Mouse (Mus musculus) right cerebral cortex, postnatal 10 days (tissue): ENCODE measurements around the gene Zfp423.

ENCODE experiments used
- DNase-seq, 2 experiments: peaks; one replicate each; pipeline ENCODE4 v3.0.0; 2021; ENCODE audit warnings: low spot score in 2 of 2

Gene Zfp423

DNA sequence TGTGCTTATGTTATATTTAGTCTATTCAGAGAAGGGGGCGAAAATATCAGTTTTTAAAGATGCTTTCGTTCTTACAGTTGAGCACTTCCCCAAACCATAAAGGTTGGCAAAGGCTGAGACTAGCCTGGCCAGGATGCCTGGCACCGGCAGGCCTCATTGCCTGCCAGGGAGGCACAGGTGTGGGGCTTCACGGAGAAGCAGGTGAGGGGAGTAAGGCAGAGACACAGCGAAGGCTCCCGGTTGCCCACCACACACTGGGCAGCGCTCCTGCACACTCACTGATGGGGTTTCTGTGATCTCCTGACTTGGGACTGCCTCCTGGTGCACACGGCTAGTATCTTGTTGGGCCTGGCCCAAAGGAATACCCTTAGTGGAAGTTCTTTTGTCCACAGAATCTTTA lies 294.1 kb downstream of the Zfp423 start:
- DNase-seq = no peak

DNA sequence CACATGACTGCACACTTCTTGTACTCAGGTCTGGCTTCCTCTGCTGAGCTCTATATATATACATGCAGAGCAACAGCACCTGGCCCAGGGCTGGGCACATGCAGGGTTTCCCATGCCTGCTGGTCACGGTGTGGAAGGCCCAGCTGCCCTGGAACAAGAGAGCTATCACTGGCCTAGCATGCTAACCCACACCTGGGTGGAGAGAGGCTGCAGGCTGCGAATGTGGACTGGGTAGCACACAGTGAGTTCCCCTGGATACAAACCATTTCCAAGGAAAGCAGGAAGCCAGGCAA lies 295.2 kb downstream of the Zfp423 start:
- no peak for DNase-seq

DNA sequence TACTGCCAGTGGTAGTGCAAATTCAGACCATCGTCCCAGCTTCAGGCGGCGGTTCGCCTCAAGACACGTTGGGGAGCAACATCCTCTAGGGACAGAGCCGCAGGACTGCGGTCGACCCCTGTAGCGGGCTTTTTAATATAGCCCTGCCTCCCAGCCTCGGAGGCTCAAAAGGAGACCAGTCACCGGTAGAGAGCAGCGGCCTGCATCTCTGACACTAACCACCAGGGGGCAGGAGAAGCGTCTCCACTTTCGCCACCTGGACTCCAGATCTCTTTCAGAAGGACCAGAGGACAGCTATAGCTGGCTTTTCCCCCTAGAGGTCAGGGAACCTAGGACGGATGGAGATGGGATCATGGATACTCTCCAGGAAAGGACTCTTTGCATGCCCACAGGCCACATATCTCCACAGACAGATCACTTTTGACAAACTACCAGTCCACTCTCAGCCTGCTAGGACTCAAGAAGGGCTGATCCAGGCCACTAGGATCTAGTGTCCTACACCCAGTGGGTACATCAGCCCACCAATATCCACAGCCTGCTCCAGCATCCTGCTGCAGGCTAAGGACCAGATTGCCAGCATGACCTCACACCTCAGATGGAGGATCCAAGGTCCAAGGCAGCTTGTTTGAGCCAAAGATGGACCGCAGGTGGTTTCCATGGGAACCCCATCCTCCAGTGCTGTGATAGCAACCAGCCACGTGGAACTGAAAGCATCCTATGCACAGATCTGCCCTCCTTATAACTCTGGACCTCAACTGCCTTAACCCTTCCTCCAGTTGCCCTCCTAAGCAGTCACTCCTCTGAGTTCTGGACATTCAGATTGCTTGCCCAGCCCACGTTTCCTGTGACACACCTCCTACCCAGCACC lies 295.8 kb downstream of the Zfp423 start:
- peak; percentile 81 to 86 for DNase-seq

DNA sequence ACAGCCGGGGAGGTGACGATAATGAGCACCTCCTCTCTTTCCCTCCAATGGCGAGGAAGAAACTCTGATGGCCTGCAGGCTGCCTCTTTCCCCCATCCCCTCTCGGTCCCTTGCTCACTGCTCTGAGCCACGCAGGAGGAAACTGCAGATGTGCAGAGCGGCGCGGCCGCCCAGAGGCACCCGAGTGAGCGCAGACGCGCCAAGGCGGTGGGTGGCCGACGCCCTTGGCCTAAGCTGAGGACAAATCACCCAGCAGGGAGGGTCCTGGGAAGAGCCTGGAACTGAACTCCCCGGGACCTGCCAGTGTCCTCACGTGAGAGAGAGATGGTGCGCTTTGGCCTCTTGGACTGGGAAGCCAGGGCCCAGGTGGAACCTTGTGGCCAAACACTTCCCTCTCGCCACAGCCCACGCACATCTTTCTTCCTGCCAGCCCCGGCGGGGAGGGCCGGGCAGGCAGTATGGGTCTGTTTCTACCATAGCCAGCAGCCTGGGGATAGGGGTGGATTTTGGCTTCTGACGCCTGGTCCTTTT lies 296.5 kb downstream of the Zfp423 start:
- peak in 1 of 2 experiments; percentile 42 for DNase-seq

DNA sequence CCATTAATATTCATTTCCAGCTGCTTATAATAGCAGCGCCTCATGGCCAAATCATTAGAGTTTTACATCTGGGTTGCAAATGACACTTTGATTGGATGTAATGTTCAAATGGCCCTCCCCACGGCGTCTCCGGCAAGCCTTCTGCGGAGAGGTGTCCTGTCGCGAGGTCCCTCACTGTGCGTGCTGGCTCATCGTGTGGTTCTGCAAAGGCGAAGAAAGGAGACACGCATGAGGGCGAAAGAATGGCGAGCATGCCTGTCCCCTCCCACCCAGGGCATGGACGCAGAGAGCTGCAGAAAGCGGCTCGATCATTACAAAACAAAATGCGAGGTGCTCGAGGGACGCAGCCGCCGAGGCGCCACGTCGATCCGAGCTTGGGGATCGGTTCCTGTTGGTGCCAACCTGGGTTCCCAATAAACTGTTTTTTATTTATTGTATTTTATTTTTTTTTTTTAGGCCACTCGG lies 297.1 kb downstream of the Zfp423 start:
- DNase-seq = no peak

DNA sequence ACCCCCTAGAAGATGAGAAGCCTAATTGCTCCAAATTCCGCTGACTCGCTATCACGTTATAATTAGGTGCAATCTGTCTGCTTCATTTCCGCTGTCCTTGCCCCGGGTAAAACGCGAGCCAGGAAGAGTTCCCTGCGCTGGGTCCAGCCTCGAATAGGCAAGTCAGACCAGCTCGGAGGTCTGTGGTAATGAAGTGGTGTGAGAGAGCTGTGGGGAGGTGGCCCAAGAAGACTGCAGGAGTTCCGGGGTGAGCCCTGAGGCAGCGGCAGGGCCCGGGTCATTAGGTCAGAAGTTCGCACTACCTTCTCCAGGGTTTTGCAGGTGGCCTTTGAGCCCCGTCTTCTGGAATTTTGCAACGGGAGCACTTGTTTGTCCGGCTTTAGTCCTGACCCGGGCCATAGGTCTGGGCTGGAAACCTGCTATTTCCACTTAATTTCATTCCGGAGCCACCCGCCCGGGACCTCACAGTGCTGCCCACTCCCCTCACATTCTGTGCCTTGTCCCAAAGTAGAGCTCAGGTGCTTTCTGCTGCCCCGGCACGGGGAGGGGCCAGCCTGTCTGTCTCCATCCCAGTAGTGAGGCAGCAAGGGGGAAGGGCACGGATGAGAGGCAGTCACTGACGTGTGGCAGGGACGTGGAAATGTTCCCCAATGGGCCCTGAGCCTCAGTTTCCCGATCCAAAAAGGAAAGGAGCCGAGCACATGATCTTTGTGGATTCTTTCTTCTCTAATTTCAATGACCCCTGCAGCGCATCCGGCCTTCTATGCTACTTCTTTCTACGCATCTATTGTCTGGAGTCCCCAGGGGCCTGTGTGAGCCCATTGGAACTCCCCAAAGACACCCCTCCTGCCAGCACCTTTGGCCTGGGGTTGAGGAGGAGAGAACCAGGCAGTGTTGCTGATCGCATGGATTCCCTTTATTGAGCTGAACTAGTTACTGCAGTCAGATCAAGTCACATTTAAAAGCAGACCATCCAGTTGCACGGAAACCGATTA lies 298.2 kb downstream of the Zfp423 start:
- DNase-seq = no peak

DNA sequence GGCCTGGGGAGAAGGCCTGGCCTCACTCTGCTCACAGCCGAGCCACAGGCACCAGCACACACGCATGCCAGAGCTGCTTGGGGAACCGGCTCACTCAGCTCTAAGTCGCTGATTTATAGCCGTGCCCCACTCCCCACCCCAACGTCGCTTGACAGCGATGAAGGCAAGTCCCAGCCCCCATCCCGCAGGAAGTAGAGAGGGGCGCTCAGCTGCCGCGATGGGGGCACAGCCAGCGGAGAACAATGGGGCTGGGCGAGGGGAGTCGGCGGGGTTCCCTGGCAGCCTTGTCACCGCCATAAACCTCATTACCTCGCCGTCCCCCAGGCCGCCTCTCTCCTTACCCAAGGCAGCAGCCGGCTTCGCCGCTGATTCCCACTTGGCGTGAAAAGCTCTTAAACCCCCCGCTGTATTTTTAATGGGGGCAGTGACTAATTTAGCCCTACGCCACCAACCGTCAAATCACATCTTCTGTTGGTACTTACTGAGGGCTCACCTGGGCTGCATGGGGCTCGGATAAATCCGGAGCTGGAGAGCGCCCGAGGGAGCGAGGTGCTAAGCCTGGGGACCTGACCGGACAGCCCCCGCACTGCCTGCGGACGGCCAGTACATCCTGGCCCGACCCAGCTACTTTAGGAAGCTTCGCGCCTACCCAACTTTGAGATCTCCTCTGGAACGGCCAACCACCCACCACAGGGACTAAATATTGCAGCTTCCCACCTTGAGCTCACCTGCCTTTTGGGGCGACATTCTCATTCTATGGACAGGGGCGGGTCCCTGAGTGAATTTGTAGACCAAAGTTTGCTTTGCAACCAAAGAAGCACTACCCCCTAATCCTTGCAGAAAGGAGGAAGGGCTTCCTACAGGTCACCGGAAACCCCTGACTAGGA lies 299.1 kb downstream of the Zfp423 start:
- DNase-seq = peak in 1 of 2 experiments; percentile 32

DNA sequence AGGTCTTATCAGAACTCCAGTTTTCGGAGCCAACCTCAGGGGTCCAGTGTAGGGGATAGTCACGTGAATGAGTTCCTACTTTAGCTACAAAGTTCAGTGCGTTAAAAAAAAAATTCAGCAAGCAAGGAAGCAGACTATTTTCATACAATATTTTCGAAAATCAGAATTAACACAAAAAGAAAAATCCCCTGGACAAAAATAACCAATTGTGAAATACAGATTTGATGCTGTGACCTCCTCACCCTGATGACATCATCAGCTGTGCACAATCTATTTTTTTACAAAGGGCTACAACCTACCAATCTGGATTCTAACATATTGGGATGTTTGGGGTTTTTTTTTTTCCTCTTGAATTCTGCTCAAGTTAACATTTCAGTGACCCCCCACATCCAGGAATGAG lies 301.9 kb downstream of the Zfp423 start:
- no peak for DNase-seq

DNA sequence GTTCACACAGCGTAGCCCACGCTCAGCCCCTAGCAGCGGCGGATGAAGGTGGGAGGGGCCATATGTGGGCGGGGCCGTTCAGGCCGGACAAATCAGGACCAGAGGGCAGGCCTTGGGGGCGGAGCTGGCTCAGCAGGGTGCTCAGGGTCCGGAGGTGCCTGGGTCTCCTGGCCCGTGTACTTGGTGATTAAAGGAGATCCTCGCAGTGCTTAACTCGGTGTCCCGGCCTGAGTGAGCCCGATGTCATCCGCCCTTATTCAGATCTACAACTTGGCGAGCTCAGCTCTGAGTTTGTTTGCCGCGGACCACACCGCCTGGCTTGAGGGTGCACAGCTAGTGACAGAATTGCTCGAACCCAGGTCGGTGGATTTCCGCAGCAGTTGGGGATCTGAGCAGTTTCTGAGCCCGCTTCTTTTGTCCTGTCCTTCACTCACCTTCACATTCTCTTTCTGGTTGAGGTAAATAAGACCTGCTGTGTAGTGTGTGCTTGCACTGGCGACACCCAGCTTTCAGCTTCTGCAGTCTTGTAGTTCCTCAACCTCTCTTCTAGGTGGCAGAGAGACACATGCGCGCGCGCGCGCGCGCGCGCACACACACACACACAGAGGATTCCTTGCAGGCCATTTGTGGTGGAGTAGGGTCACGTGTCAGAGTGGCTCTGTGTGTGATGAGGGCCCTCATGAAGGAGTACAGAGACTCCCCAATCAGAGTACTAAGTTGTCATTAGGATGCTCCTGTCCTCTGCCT lies 302.7 kb downstream of the Zfp423 start:
- DNase-seq = peak; percentile 68 to 73

DNA sequence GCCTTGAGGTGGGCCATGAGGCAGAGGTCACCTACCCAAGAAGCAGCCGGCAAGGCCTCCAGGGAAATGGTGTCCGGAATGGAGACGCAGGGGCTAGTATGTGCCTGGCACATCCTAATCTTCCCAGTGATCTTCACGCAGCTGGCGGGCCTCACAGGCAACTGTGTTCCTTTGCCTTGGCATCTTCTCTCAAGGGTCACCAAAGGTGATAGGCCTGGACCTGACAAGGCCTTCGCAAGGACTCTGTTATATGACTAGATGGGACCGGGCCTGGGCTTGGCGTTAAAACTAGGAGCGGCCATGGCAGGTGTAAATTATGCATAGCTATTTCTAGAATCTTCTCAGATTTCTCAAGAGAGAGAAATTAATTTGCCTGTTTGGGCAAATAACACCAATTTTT lies 303.4 kb downstream of the Zfp423 start:
- no peak for DNase-seq

DNA sequence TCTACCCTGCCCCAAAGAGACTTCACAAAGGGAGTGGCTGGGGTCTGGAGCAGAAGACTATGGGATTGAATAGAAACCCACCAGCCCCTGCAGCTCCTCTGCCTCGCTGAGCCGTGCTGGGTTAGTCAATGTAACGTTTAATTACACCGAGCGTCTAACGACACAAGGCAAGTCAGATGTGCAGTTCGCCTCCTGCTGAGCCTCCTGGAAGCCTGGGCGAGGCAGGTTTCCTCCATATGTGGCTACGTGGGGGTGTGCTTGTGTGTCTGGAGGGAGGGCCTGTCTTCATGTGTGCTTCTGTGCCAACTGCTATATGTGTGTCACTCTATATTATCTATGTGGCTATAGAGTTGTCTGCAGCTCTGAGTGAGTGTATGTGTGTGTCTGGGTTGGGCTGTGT lies 311.6 kb downstream of the Zfp423 start:
- peak in 1 of 2 experiments; percentile 39 for DNase-seq

DNA sequence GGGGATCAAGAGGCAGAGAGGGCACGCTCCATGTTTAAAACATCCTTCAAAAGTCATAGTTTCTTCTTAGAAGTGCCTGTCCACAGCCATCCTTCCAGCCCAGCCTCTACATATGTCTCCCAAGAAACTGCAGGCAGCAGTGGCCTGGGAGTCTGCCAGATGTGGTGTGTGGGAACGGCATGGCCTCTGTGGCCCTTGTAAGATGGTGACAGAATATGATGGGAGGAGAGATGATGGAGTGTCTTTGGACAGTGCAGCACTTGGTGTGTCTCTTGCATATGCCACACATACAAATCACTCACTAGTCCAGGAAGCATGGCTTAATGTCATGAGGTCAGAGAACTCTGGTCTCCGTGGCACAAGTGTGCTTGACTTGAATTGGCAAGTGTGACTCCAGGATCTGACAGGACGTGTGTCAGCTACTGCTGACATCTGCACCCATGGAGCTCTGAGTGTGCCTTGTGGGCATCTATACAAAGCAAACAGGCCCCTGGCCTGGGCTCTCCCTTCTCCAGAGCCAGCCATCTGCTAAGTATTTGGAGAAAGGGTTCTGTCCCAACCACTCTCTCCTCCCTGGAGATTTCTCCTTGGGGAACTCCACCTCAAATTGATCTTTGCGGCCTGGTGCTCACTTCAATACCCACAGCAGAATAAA lies 313.4 kb downstream of the Zfp423 start:
- no peak for DNase-seq

DNA sequence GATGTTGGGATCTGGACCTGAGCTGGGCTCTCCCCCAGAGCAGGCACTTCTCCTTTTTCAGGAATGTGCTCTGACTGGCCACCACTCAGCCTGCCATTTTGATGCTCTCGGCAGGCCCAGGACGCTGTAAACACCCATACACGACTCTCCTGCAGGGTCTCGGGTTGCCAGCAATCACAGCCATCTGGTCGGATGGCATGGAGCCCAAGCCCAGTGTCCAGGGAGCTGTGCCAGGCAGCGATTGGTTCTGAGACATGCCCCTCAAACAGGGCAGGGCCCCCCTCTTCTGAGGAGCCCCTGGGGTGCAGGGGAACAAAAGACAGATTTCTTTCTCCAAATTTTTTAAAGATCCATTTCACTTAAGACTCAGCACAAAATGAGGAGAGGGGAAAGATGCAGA lies 314.0 kb downstream of the Zfp423 start:
- DNase-seq = peak; percentile 60 to 65

DNA sequence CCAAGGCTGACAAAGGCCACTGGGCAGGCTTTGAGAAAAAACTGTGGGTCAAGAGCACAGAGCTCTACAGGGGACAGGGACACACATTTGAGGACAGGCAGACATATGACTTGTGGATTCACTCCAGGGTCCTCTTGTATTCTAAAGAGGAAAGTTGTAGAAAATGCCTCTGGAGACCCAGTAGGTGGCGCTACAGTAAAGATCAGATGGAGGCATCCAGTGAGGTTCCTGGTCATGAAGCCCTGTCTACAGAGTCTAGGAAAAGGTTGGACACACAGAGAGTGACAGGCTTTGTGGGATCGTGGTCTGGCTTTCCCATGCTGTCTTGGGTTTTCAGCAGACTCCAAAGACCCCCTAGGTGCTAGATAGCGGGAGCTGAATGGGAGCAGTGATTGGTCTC lies 318.5 kb downstream of the Zfp423 start:
- DNase-seq = peak in 1 of 2 experiments; percentile 34

DNA sequence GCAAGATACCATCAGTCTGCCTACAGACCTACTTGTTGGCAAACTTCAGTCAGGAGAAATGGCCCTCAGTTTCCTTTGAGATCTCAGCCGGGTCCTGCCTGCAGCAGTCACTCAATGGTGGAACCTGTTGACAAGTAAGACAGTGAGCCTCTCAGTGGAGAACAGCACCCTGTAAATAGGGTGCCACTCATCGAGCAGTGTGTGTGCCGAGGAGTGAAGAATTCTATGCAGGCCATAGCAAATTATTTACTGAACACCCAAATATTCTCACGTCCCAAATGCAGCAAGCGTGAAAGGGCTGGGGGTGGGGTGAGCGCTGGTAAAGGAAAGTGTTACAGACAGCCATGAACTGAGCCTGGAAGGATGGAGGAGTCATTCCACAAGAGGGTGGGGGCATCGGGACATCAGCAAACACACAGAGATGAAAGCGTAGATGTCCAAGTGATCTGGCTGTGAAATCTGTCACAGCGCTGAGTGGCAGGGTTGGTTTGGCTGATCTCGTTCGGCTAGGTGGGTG lies 323.1 kb downstream of the Zfp423 start:
- no peak for DNase-seq

DNA sequence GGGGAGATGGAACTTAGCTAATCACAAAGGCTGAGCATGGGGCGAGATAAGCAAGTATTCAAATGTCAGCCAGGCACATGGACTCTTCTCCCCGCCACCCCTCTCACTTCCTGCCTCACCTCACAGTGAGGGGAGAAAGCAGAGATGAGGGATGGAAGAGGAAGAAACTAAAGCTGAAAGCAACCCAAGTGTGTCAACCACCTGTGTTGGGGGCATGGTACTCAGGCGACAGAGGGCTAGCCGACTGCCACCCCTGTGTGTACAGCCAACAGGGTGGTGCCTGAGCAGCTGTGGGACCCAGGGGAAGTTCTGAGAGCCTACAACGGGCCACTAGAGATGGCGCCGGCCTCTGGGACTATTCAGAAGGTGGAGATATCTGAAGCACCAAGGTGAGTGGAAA lies 327.6 kb downstream of the Zfp423 start:
- no peak for DNase-seq

DNA sequence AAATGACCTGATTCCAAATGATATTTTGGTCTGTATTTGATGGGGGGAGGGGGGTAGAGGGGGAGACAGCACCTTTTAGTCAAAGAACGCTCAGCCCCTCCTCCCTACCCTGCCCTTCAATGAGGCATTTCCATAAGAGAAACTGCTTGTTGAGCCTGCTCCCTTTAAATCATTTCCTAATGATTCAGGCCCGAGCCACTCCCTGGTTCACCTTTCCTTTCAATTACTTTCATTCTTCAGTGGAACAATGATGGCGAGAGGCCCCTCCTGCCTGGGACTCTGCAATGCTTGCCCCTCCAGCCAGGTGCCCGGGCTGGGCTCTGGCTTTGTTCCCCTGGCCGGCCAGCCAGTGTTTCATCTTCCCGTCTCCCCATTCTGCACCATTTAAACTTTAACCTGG lies 329.7 kb downstream of the Zfp423 start:
- DNase-seq = no peak

DNA sequence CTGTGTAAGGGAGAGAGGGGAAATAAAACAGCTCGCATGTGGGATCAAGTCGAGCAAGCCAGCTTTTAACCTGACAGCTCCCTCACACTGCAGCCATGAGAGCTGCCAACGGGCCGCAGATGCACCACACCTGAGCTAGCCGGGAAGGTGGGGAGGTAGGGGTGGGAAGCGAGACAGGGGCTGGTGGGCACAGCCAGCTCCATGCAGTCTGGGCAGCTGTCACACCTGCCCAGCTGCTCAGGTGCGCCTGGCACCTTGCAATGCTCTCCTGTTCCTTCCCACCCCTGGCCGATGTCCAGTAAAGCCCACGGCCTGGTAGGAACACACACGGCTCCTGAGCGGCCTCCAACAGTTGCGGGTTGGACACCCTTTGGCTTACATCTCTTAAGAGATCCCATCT lies 338.2 kb downstream of the Zfp423 start:
- DNase-seq = no peak

DNA sequence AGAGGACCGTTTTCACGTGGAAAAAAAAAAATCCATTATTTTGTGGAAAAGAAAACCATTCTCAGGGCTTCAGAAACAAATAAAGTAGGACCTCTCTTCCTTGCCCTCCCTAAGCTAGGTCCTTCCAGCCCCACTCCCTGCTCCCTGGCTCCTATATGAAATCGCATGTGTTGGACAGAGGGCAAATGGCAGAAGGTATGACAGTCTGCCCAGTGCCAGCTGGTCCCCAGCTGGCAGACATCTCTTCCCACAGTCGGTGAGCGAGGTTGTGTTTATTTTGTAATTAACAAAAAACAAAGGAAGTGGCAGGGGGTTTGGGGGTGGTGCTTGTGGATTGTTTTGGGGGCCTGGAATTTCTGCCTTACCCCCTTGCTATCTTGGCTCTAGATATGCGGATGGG lies 339.2 kb downstream of the Zfp423 start:
- DNase-seq = no peak

DNA sequence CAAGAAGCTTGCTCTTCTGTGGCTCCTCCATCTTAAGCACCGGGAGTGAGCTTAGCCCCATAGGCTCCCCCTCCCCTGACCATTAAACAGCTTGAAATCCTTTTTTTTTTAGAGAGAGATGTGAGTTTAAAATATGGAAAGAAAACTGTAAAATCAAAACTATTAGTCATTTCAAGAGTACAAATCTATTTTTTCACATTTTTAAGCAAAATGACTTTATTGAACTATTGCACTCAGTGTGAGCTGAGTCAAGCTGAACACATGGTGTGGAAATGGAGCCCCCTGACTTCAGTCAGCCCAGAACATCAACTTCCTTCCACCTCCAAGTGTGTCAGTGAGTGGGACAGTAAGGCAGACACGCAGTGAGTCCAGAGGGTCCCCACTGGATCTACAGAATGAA lies 339.9 kb downstream of the Zfp423 start:
- DNase-seq = no peak
